Mouse (Mus musculus) right cerebral cortex, adult 2 months (tissue): ENCODE results near the gene Tmem199.

ENCODE experiments used
- DNase-seq, 2 experiments: peaks; one replicate each; pipeline ENCODE4 v3.0.0; 2021 to 2022; ENCODE audit warnings: low spot score in 2 of 2

The Tmem199 gene

GRCm38 (mm10) chr11:78483639-78484038 lies 28.3 kb downstream of the Tmem199 start:
- no peak for DNase-seq

GRCm38 (mm10) chr11:78475289-78475688 lies 36.7 kb downstream of the Tmem199 start:
- no peak for DNase-seq

- DNase-seq = no peak
These were observed 40.5 kb downstream of the Tmem199 start for GRCm38 (mm10) chr11:78471326-78472103.

GRCm38 (mm10) chr11:78467932-78468331 lies 44.0 kb downstream of the Tmem199 start:
- no peak for DNase-seq

- DNase-seq = no peak
These were observed 44.5 kb downstream of the Tmem199 start for GRCm38 (mm10) chr11:78467515-78467914.

GRCm38 (mm10) chr11:78466242-78466912 lies 45.6 kb downstream of the Tmem199 start:
- DNase-seq = no peak

GRCm38 (mm10) chr11:78465568-78466180 lies 46.3 kb downstream of the Tmem199 start, which contains the start of gene Slc46a1:
Gene Slc46a1 (plus strand): TSS chr11:78465697.
- peak; percentile 76 to 77 for DNase-seq

- no peak for DNase-seq
These were observed 46.9 kb downstream of the Tmem199 start for GRCm38 (mm10) chr11:78465116-78465515.

GRCm38 (mm10) chr11:78463286-78464036 lies 48.5 kb downstream of the Tmem199 start:
- no peak for DNase-seq

GRCm38 (mm10) chr11:78462669-78463068 lies 49.3 kb downstream of the Tmem199 start:
- DNase-seq = no peak

GRCm38 (mm10) chr11:78461894-78462293 lies 50.1 kb downstream of the Tmem199 start:
- DNase-seq = no peak

- no peak for DNase-seq
These were observed 53.2 kb downstream of the Tmem199 start for GRCm38 (mm10) chr11:78458740-78459139.
